Mouse (Mus musculus): ENCODE measurements around the gene D230025D16Rik.
"Not testable (repeated sequence)": the region's sequence is repeated elsewhere in the genome, so short reads cannot be mapped to it uniquely, and the experiment has no call there.

D230025D16Rik gene

GRCm38 (mm10) chr8:105269075-105269458, 44.1 kb downstream of the D230025D16Rik start:
- no peak for DNase-seq

- no peak for DNase-seq
Measured at GRCm38 (mm10) chr8:105269461-105269947, 44.6 kb downstream of the D230025D16Rik start, which contains the start of gene Hsf4. Gene Hsf4, plus strand, starts transcription at chr8:105269801.

- DNase-seq = no peak
Measured at GRCm38 (mm10) chr8:105270101-105270915, 45.4 kb downstream of the D230025D16Rik start.

- DNase-seq = no peak
Measured at GRCm38 (mm10) chr8:105270916-105271186, 45.9 kb downstream of the D230025D16Rik start.

DNA sequence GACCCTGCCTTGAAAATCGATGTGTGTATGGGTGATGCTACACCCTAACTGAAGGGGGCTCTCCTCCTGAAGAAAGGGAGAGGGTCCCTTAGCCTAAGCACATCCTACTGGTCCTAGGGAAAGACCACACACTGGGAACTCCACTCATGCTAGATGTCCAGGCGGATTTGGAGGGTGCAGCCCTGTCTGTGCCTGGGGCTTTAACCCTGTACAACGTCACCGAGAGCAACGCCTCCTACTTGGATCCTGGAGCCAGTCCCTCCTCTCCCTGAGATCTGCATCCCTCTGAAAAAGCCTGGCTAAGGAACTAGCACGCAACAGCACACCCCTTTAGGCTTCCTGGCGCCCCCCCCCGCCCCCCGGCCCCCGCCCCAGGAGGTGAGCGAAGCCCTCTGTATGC, 50.4 kb downstream of the D230025D16Rik start:
- DNase-seq = no peak

DNA sequence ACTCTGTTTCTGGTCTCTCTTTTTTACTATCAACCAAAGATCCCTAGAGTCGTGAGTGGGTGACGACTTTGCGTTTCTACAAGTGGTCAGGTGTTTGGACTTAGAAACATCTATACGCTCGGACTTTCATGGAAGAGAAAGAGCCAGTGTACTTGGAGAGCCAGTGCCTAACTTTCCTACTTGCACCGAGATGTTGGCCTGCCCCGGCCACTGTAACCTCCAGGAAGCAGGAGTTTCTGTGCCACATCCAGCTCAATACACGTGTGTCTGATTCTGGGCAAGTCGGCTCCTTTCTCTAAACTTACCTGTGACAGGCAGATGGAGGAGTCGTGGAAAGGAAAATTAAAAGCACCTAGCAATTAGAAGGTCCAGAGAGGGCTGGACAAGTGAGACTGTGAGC, 50.9 kb downstream of the D230025D16Rik start, which contains the start of gene Nol3:
Nol3 (plus strand) TSS at position 301 of the 400 bp plus-strand sequence.
- no peak for DNase-seq

DNA sequence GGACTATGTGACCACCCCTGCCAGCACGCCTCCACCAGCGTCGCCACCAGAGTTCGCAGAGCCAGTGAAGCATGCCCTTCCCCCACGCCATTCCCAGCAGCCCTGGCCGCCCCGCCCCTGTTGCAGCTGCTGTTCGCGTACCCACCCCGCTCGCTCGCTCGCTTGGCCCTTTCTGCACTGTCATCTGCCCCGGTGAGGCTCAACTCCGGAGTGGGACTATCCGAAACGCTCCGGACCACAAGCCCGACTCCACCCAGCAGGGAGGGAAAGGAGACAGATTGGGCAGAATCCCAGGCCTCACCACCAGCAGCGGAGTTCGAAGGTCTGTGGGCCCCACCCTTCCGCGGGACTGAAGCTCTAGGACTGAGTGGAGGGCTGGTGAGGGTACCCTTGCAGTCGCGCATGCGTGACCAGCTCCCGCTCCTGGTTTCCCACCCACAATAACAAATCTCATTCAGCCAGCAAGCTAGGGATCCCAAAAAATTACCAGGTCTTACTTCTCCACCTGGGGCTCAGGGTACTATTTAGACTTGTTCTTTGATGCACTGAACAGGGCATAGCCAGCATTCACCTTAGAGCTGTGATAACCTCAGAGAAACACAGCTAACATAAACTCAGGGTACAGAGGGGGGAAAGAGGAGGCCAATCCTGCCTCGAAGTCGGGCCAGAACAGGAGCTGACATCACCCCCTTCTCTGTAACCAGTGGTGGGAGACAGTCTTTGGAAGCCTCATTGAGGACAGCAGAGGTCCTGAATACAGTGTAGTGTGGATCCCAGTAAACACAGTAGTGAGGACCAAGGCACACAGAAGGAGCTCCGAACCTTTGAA, 51.6 kb downstream of the D230025D16Rik start:
- DNase-seq = peak; percentile 52 to 60

GRCm38 (mm10) chr8:105278911-105279334, 54.0 kb downstream of the D230025D16Rik start:
- peak in 1 of 2 experiments; percentile 50 for DNase-seq

- DNase-seq = no peak
Measured at GRCm38 (mm10) chr8:105280567-105280966, 55.6 kb downstream of the D230025D16Rik start.

- no peak for DNase-seq
Measured at GRCm38 (mm10) chr8:105281821-105282220, 56.9 kb downstream of the D230025D16Rik start.

DNA sequence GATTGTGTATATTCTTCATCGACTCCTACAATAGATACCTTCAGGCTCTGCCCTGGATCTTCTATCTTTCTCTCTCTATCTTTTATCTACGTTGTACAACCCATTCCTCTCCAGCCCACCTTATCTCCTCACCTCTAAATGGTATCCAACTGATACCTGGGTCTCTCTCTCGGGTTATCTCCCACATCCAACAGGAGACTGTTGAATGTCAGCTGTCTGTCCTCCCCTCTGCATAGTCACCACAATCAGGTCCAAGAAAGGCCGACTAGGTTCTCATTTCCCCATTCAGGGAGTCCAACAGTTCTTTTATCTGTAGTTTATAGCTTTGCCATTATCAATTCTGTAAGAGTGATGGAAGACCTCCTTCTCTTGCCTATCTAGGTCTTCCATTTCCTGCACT, 57.3 kb downstream of the D230025D16Rik start:
- no peak for DNase-seq

DNA sequence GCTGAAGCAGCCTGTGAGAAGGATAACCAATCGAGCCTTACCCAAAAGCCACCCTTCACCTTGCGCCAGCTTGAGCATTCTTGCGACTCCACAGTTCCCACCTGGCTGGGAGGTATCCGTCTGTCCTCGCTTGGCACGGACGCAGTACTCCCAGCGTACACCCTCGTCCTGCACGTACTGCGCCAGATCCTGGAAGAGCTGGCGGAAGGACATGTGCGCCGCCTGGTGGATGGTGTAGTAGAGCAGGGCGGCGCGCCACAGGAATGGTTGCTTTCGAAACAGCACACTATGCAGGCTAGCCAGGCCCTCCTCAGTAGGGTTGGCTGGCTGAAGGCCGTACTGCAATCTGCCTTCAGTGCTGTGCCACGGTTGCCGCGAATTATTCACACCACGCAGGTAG, 58.1 kb downstream of the D230025D16Rik start:
- DNase-seq = no peak

- no peak for DNase-seq
Measured at GRCm38 (mm10) chr8:105285514-105285913, 60.6 kb downstream of the D230025D16Rik start.

DNA sequence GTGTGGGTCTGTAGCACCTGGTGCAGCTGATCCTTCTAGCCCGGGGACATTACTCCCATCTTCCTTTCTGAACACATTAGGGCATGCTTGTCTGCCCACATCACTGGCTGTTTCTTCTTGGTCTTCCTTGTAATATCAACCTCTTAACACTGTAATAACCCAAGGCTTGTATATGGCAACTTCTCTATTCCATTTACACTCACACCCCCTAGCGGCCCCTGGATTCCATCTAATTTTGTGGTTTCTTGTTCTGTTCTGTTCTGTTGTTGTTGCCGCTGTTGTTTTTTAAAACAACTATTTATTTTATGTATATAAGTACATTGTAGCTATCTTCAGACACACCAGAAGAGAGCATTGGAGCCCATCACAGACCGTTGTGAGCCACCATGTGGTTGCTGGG, 62.0 kb downstream of the D230025D16Rik start:
- DNase-seq = no peak

- no peak for DNase-seq
Measured at GRCm38 (mm10) chr8:105288231-105288630, 63.3 kb downstream of the D230025D16Rik start.

GRCm38 (mm10) chr8:105288958-105289732, 64.2 kb downstream of the D230025D16Rik start:
- DNase-seq = peak; percentile 96 to 97

- DNase-seq = peak; percentile 63 to 74
Measured at GRCm38 (mm10) chr8:105289805-105290460, 65.0 kb downstream of the D230025D16Rik start, which contains the start of gene 4931428F04Rik. Gene 4931428F04Rik, minus strand, starts transcription at chr8:105289864.

GRCm38 (mm10) chr8:105290554-105291314, 65.8 kb downstream of the D230025D16Rik start:
- peak; percentile 83 to 88 for DNase-seq

GRCm38 (mm10) chr8:105291364-105291763, 66.4 kb downstream of the D230025D16Rik start:
- DNase-seq = not testable (repeated sequence)

GRCm38 (mm10) chr8:105291802-105292201, 66.9 kb downstream of the D230025D16Rik start:
- not testable (repeated sequence) for DNase-seq

DNA sequence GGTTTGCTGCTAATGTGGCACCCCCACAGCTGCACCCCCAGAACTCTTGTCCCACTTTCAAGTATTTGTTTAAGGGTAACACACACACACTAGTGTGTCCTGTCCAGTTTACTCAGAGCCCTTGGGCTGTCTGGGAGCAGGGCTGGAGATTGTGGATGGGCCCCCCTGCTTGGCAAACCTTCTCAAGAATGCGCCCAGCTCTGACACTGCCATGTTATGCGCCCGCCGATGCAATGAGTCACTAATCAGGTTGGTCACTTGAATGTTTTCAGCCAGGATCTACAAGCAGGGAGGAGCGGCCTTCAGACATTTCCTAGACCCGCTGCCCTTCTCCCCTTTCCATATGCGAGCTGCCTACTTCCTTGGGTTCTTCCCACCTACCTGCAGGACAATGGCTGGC, 67.5 kb downstream of the D230025D16Rik start:
- DNase-seq = no peak

All from thymus, postnatal 36 days (tissue).